Mouse (Mus musculus) midbrain, postnatal 0 days (tissue): ENCODE data around the gene Ldb3. TPM values are rescaled to one million over a fixed set of nuclear protein-coding genes. Genes with fewer than 3 reads are reported as not detected.

Experiments used
- ATAC-seq: fragments of 200-750 bp; cut with Nextera tagmentation; 2 replicates; pipeline ENCODE4 v1.8.0; 2017; ENCODE audit warnings: moderate number of reproducible peaks, mild to moderate bottlenecking, moderate TSS enrichment, moderate library complexity; ENCODE audit not compliant: low FRiP score
- DNase-seq: peaks from one replicate; pipeline ENCODE4 v3.0.0-alpha.2; 2015; ENCODE audit warnings: low spot score
- H3K27ac ChIP-seq: fragments of 300-500 bp; sonication (generic); 2 replicates; pipeline ENCODE4 v1.5.1; 2014; ENCODE audit warnings: low read depth, mild to moderate bottlenecking, low read length, mixed read lengths
- H3K27me3 ChIP-seq: fragments of 300-500 bp; sonication (generic); 2 replicates; pipeline ENCODE4 v1.6.1; 2014; ENCODE audit warnings: low read length, control low read depth, mixed read lengths; ENCODE audit not compliant: insufficient read depth
- H3K36me3 ChIP-seq: fragments of 300-500 bp; sonication (generic); 2 replicates; pipeline ENCODE4 v1.6.1; 2014; ENCODE audit warnings: low read length, control low read depth, mixed read lengths; ENCODE audit not compliant: insufficient read depth
- H3K4me1 ChIP-seq: fragments of 300-500 bp; sonication (generic); 2 replicates; pipeline ENCODE4 v1.6.1; 2014; ENCODE audit warnings: mild to moderate bottlenecking, control low read depth, antibody characterized with exemption, low read length, mixed read lengths; ENCODE audit not compliant: insufficient read depth
- H3K4me2 ChIP-seq: fragments of 300-500 bp; sonication (generic); 2 replicates; pipeline ENCODE4 v1.6.1; 2014; ENCODE audit warnings: low read depth, mild to moderate bottlenecking, low read length, mixed read lengths; ENCODE audit not compliant: poor library complexity, severe bottlenecking
- H3K4me3 ChIP-seq: fragments of 300-500 bp; sonication (generic); 2 replicates; pipeline ENCODE4 v1.5.1; 2014; ENCODE audit warnings: low read depth, mild to moderate bottlenecking, low read length, moderate library complexity
- H3K9ac ChIP-seq: fragments of 300-500 bp; sonication (generic); replicated peaks from 2 replicates; pipeline ENCODE4 v1.6.1; 2014; ENCODE audit warnings: mild to moderate bottlenecking, low read length, moderate library complexity, mixed read lengths; ENCODE audit not compliant: poor library complexity, severe bottlenecking
- H3K9me3 ChIP-seq: fragments of 300-500 bp; sonication (generic); 2 replicates; pipeline ENCODE4 v1.6.1; 2016; ENCODE audit warnings: low read length, control low read depth
- CTCF ChIP-seq: IDR thresholded peaks from 2 replicates; pipeline ENCODE4 v1.5.1; 2016; ENCODE audit warnings: antibody characterized with exemption, mild to moderate bottlenecking
- WGBS: fragments of 180-500 bp; shearing (Covaris S2); extraction: QIAGEN DNeasy Blood & Tissue Kit; methylation state at CpG from one replicate; pipeline ENCODE4 v1.1.7; 2014; 5-methylcytosine and 5-hydroxymethylcytosine counted together
- polyA plus RNA-seq: library from polyadenylated mRNA; unstranded; fragments of >200 nt; fragmentation: Nextera tagmentation; extraction: Ambion mirVana; gene quantifications from 2 replicates; pipeline ENCODE4 v1.2.1, GENCODE M21; 2015
- total RNA-seq: library from RNA; depleted of rRNA; stranded (reverse); fragments of >200 nt; gene quantifications from 2 replicates; pipeline ENCODE4 v1.2.3, GENCODE M21; 2014

Gene Ldb3
- total and polyA plus RNA-seq, 2 experiments from 2014 or later, result 1.1 to 1.6 TPM

- Histone ChIP-seq H3K27me3 (no peaks in the 10 kb centered on the region), H3K4me3 (no peak overlapping the region), H3K27ac (no peak overlapping the region), H3K36me3 (no peaks in the 10 kb centered on the region), H3K4me2 (no peak overlapping the region), H3K9ac (no peak overlapping the region), H3K9me3 (no peaks in the 10 kb centered on the region), H3K4me1 (no peaks in the 10 kb centered on the region)
- WGBS, result 86% methylated on average over 17 of the region's 17 CpGs
- DNase-seq (no peak), ATAC-seq (no peak)
- TF ChIP-seq CTCF, result peak; percentile 37; the same call in 1 of the 2 replicates
These were observed 7.2 kb upstream of the Ldb3 start for GRCm38 (mm10) chr14:34595596-34596255.

GRCm38 (mm10) chr14:34591741-34592535 is 3.5 kb upstream of the Ldb3 start:
- H3K27me3 ChIP-seq, result no peaks in the 10 kb centered on the region
- H3K36me3 ChIP-seq, result no peaks in the 10 kb centered on the region
- no peak overlapping the region for H3K4me2 ChIP-seq
- no peaks in the 10 kb centered on the region for H3K4me1 ChIP-seq
- WGBS, result 74% methylated on average over 15 of the region's 15 CpGs
- H3K9me3 ChIP-seq, result no peaks in the 10 kb centered on the region
- no peak overlapping the region for H3K9ac ChIP-seq
- DNase-seq (no peak), ATAC-seq (no peak)
- no peak overlapping the region for H3K4me3 ChIP-seq
- TF ChIP-seq CTCF, result no peak
- H3K27ac ChIP-seq, result no peak overlapping the region

- no peaks in the 10 kb centered on the region for H3K4me1 ChIP-seq
- H3K4me2 ChIP-seq, result no peak overlapping the region
- ATAC-seq (no peak), DNase-seq (no peak)
- TF ChIP-seq CTCF, result no peak
- 54% methylated on average over 24 of the region's 24 CpGs for WGBS
- H3K9me3 ChIP-seq, result no peaks in the 10 kb centered on the region
- no peak overlapping the region for H3K4me3 ChIP-seq
- H3K27me3 ChIP-seq, result no peaks in the 10 kb centered on the region
- H3K27ac ChIP-seq, result no peak overlapping the region
- no peaks in the 10 kb centered on the region for H3K36me3 ChIP-seq
- no peak overlapping the region for H3K9ac ChIP-seq
These were observed 2.5 kb upstream of the Ldb3 start for GRCm38 (mm10) chr14:34590743-34591675.

- Histone ChIP-seq H3K4me2 (no peak overlapping the region), H3K27me3 (no peaks in the 10 kb centered on the region), H3K27ac (no peak overlapping the region), H3K4me1 (no peaks in the 10 kb centered on the region), H3K9ac (no peak overlapping the region), H3K9me3 (no peaks in the 10 kb centered on the region), H3K4me3 (no peak overlapping the region), H3K36me3 (no peaks in the 10 kb centered on the region)
- ATAC-seq (no peak), DNase-seq (no peak)
- WGBS, result 89% methylated on average over 5 of the region's 5 CpGs
- TF ChIP-seq CTCF, result no peak
These were observed 1.6 kb upstream of the Ldb3 start for GRCm38 (mm10) chr14:34590017-34590570.

GRCm38 (mm10) chr14:34589185-34589713 is 767 bp upstream of the Ldb3 start:
- Histone ChIP-seq H3K27me3 (no peaks in the 10 kb centered on the region), H3K36me3 (no peaks in the 10 kb centered on the region), H3K4me3 (no peak overlapping the region), H3K4me1 (no peaks in the 10 kb centered on the region), H3K27ac (no peak overlapping the region), H3K9ac (no peak overlapping the region), H3K4me2 (no peak overlapping the region), H3K9me3 (no peaks in the 10 kb centered on the region)
- DNase-seq, result no peak
- no peak for TF ChIP-seq CTCF
- no peak for ATAC-seq
- WGBS, result 91% methylated on average over 8 of the region's 8 CpGs
